Mouse (Mus musculus): ENCODE data around the gene Kncn. TPM values are rescaled to one million over a fixed set of nuclear protein-coding genes. Genes with fewer than 3 reads are reported as not detected.

Gene Kncn
- polyA plus RNA-seq, 1 experiment from 2014 or later: 0.45 TPM

DNA sequence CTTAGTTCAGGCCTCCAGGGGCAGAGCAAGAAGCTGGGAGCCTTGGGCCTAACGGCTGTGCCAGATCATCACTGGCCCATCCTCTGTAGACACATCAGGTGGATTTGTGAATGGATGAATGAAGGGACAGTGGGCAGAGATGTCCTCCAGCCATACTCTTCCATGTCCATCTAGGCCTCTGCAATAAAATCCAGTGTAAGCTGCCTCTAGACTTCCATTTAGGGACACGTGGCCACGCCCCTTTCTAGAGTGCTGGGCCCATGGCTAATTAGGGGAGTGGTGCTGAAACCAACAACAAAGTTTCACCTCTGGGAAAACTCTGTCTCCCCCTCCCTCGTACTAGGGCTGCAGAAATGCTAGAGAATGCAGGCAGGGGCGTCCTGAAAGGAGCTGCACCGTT, 5.9 kb downstream of the Kncn start:
- peak overlapping the region; percentile 24; the same call in 1 of the 2 replicates for H3K9ac ChIP-seq (ENCODE audit: low read depth, low read length)
- H3K27me3 ChIP-seq (replicated peaks; ENCODE audit: control insufficient read depth, insufficient read depth, low read length): peaks cover 13% of the 10 kb centered on the region; the same call in 1 of the 2 replicates
- no peaks in the 10 kb centered on the region for H3K36me3 ChIP-seq (ENCODE audit: control insufficient read depth, insufficient read depth, low read length)
- no peak overlapping the region for H3K27ac ChIP-seq (ENCODE audit: low read depth, low read length)
- H3K9me3 ChIP-seq (ENCODE audit: control insufficient read depth, low read length): no peaks in the 10 kb centered on the region
- peak overlapping the region; percentile 60 for H3K4me2 ChIP-seq (ENCODE audit: low read length)
- no peak for ATAC-seq
- peak overlapping the region; percentile 37 for H3K4me3 ChIP-seq (ENCODE audit: low read length)
- 14% methylated on average over 6 of the region's 6 CpGs for WGBS
- H3K4me1 ChIP-seq (ENCODE audit: control insufficient read depth, insufficient read depth, low read depth, low read length): peaks cover 11% of the 10 kb centered on the region; the same call in 1 of the 2 replicates

DNA sequence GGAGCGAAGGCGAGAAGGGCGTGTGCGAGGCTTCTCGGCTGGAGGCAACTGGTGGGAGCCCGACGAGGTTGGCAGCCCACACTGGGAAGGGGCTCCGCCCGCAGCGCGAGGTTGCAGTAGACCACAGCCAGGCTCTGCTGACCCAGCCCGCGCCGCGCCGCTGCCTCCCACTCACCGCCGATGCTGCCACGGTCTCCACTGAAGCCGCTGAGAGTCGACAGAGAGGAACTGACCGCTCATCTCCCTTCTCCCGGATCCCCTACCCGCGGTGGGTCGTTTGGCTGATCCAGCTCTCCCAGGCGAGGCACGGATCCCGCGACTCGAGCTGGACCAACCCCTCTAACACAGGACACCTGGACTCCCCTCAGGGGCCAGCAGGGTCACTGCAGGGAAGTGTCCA, 6.4 kb downstream of the Kncn start, which contains the start of gene 6430628N08Rik:
6430628N08Rik (plus strand) TSS at position 113 of the 400 bp plus-strand sequence.
- Histone ChIP-seq H3K27me3 (replicated peaks; ENCODE audit: control insufficient read depth, insufficient read depth, low read length) (peaks cover 13% of the 10 kb centered on the region; the same call in 1 of the 2 replicates), H3K9me3 (ENCODE audit: control insufficient read depth, low read length) (no peaks in the 10 kb centered on the region), H3K4me1 (ENCODE audit: control insufficient read depth, insufficient read depth, low read depth, low read length) (peaks cover 11% of the 10 kb centered on the region; the same call in 1 of the 2 replicates), H3K27ac (ENCODE audit: low read depth, low read length) (no peak within 1 kb of the TSS), H3K4me3 (ENCODE audit: low read length) (peak within 1 kb of the TSS; percentile 37), H3K9ac (ENCODE audit: low read depth, low read length) (peak within 1 kb of the TSS; percentile 24; the same call in 1 of the 2 replicates), H3K4me2 (ENCODE audit: low read length) (peak within 1 kb of the TSS; percentile 60), H3K36me3 (ENCODE audit: control insufficient read depth, insufficient read depth, low read length) (no peaks in the 10 kb centered on the region)
- WGBS: 2% methylated on average over 30 of the region's 31 CpGs
- ATAC-seq: no peak

DNA sequence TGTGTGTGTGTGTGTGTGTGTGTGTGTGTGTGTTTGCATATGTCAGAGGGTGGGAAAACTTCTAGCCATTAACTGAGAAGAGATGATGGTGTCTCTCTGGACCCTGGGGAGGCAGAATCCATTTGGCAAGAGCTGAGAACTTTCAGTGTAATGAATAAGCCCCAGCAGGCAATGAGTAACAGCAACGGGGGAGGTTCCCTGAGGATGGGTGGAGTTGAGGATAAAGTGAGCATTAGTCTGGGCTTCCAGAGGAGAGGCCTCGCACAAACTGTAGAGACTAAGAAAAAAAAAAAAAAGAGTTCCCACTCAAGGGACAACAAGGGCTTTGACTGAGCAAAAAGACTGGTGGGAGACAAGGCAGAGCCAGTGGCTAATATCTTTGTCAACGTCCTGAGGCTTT, 10.1 kb downstream of the Kncn start:
- Histone ChIP-seq H3K27ac (ENCODE audit: low read depth, low read length) (no peak overlapping the region), H3K36me3 (ENCODE audit: control insufficient read depth, insufficient read depth, low read length) (no peaks in the 10 kb centered on the region), H3K4me3 (ENCODE audit: low read length) (no peak overlapping the region), H3K9ac (ENCODE audit: low read depth, low read length) (no peak overlapping the region), H3K4me1 (ENCODE audit: control insufficient read depth, insufficient read depth, low read depth, low read length) (peaks cover 12% of the 10 kb centered on the region), H3K27me3 (replicated peaks; ENCODE audit: control insufficient read depth, insufficient read depth, low read length) (peaks cover 37% of the 10 kb centered on the region), H3K9me3 (ENCODE audit: control insufficient read depth, low read length) (no peaks in the 10 kb centered on the region), H3K4me2 (ENCODE audit: low read length) (no peak overlapping the region)
- no peak for ATAC-seq
- 15% methylated on average over 3 of the region's 3 CpGs for WGBS

DNA sequence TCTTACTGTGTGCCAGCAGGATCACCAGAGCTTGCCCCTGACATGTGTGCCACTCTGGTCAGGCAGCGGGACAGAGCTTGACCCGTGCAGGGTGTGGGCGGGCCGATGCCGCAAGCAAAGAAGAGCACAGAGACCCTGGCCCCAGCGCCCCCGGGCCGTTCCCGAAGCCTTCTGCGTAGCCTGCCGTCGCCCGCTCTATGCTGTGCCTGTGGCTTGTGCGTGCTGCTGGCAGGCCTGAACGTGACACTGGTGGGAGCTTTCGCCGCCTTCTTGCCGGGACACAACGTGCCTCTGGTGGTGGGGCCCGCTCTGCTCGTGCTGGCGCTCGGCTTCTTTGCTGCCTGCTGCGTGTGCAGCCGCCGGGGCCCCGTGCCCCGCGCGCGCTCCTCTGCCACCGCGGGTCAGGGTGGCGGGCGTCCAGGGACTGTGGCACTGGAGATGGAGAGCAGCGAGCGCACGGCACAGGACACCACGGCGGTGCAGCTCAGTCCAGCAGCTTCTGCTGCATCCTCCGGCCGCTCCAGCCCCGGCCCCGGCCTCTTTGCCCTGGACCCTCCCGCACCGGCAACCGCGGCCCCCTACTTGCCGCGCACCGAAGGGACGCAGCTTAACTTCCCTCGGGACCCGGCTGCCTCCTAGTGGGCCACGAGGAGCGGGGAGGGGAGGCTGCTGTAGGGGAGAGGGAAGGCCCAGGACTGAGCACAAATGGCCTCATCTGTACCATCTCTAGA, 13.9 kb downstream of the Kncn start:
- Histone ChIP-seq H3K4me1 (ENCODE audit: control insufficient read depth, insufficient read depth, low read depth, low read length) (peaks cover 8% of the 10 kb centered on the region), H3K36me3 (ENCODE audit: control insufficient read depth, insufficient read depth, low read length) (no peaks in the 10 kb centered on the region), H3K9me3 (ENCODE audit: control insufficient read depth, low read length) (no peaks in the 10 kb centered on the region), H3K9ac (ENCODE audit: low read depth, low read length) (peak overlapping the region; percentile 61), H3K27me3 (replicated peaks; ENCODE audit: control insufficient read depth, insufficient read depth, low read length) (peaks cover 43% of the 10 kb centered on the region), H3K4me2 (ENCODE audit: low read length) (peak overlapping the region; percentile 95), H3K4me3 (ENCODE audit: low read length) (peak overlapping the region; percentile 46), H3K27ac (ENCODE audit: low read depth, low read length) (no peak overlapping the region)
- peak; percentile 63 for ATAC-seq
- under 1% methylated on average over 48 of the region's 56 CpGs for WGBS

DNA sequence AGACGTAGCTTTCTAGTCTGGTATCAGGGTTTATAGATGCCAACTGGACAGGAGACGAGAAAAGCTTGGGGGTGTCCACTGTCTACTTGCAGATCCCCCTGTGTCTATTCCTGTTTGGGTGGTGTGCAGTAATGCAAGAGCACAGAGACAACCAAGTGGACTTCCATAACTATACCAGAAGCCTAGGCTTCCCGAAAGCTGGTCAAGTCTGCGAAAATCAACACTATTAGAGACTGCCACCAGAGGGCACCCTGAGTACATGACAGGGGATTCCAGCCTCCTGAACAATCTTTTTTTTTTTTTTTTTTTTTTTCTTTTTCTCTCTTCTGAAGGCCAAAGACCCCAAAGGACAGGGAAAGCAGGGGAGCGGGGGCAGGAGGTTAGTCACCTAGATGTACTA, 18.6 kb downstream of the Kncn start:
- no peaks in the 10 kb centered on the region for H3K9me3 ChIP-seq (ENCODE audit: control insufficient read depth, low read length)
- H3K27me3 ChIP-seq (replicated peaks; ENCODE audit: control insufficient read depth, insufficient read depth, low read length): peaks cover 45% of the 10 kb centered on the region
- peak; percentile 12; the same call in 1 of the 2 replicates for ATAC-seq
- H3K4me2 ChIP-seq (ENCODE audit: low read length): no peak overlapping the region
- H3K27ac ChIP-seq (ENCODE audit: low read depth, low read length): no peak overlapping the region
- H3K9ac ChIP-seq (ENCODE audit: low read depth, low read length): no peak overlapping the region
- WGBS: 22% methylated on average over 5 of the region's 5 CpGs
- H3K36me3 ChIP-seq (ENCODE audit: control insufficient read depth, insufficient read depth, low read length): no peaks in the 10 kb centered on the region
- no peak overlapping the region for H3K4me3 ChIP-seq (ENCODE audit: low read length)
- H3K4me1 ChIP-seq (ENCODE audit: control insufficient read depth, insufficient read depth, low read depth, low read length): peaks cover 13% of the 10 kb centered on the region

DNA sequence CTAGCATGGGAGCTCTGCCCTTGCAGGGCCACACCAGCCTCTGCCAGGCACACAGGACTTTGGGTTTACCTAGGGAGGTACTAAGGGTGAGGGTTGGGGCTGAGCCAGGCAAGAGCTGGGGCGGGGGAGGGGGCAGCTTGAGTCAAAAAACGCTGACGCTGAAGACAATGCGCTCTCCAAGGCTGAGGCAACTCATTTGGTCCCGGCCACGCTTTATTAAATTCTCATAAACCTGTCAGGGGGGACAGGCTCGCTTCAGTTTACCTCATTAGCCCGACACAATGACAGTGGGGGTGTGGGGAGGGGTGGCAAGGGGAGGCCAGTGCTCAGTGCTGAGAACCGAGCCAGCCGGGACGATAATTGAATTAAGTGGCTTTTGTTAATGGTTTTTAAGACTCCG, 20.2 kb downstream of the Kncn start:
- ATAC-seq: no peak
- Histone ChIP-seq H3K36me3 (ENCODE audit: control insufficient read depth, insufficient read depth, low read length) (no peaks in the 10 kb centered on the region), H3K4me1 (ENCODE audit: control insufficient read depth, insufficient read depth, low read depth, low read length) (peaks cover 6% of the 10 kb centered on the region), H3K27me3 (replicated peaks; ENCODE audit: control insufficient read depth, insufficient read depth, low read length) (peaks cover 30% of the 10 kb centered on the region), H3K9ac (ENCODE audit: low read depth, low read length) (no peak overlapping the region), H3K4me2 (ENCODE audit: low read length) (no peak overlapping the region), H3K9me3 (ENCODE audit: control insufficient read depth, low read length) (no peaks in the 10 kb centered on the region), H3K27ac (ENCODE audit: low read depth, low read length) (no peak overlapping the region), H3K4me3 (ENCODE audit: low read length) (no peak overlapping the region)
- 6% methylated on average over 12 of the region's 12 CpGs for WGBS

DNA sequence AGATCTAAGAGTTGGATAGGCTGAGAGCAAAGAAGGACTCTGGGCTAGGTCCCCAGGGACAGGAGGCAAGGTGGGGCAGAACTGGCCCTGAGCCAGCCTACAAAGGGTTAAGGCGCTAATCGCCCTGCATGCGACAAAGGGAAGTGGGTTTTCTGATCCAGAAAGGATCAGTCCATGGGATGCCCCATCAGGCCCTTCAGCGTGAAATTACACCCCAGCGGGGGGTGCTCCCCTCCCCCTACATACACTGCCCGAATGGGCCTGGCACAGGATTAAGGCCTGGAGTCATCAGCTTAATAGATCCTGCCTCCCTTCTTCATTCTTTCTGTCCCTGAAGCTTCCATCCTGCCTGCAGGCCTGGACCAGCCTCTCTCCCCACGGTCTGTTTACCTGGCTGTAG, 21.5 kb downstream of the Kncn start:
- Histone ChIP-seq H3K9ac (ENCODE audit: low read depth, low read length) (no peak overlapping the region), H3K9me3 (ENCODE audit: control insufficient read depth, low read length) (no peaks in the 10 kb centered on the region), H3K4me2 (ENCODE audit: low read length) (no peak overlapping the region), H3K27ac (ENCODE audit: low read depth, low read length) (no peak overlapping the region), H3K27me3 (replicated peaks; ENCODE audit: control insufficient read depth, insufficient read depth, low read length) (peaks cover 25% of the 10 kb centered on the region), H3K36me3 (ENCODE audit: control insufficient read depth, insufficient read depth, low read length) (no peaks in the 10 kb centered on the region), H3K4me3 (ENCODE audit: low read length) (no peak overlapping the region), H3K4me1 (ENCODE audit: control insufficient read depth, insufficient read depth, low read depth, low read length) (peaks cover 6% of the 10 kb centered on the region)
- WGBS: 6% methylated on average over 5 of the region's 7 CpGs
- no peak for ATAC-seq

DNA sequence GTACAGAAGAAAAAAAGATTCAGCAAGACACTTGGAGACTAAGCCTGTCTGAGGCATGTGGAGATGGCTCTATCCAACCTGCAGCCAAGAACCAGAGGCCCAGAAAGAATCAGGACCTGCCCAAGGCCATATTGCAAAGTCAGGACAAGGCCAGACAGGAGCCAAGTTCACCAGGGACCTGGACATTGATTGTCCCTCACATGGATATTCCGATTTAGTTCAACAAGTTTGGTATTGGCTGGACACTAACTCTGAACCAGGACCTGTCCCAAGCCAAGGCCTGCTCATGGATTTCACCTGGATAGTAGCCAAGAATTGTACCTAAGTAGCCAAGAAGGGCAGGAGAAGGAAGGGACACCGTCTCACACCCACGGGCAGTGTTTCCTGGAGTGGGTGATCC, 22.6 kb downstream of the Kncn start:
- H3K27me3 ChIP-seq (replicated peaks; ENCODE audit: control insufficient read depth, insufficient read depth, low read length): peaks cover 26% of the 10 kb centered on the region
- peaks cover 6% of the 10 kb centered on the region for H3K4me1 ChIP-seq (ENCODE audit: control insufficient read depth, insufficient read depth, low read depth, low read length)
- H3K4me3 ChIP-seq (ENCODE audit: low read length): no peak overlapping the region
- H3K9me3 ChIP-seq (ENCODE audit: control insufficient read depth, low read length): no peaks in the 10 kb centered on the region
- 90% methylated on average over 3 of the region's 3 CpGs for WGBS
- H3K36me3 ChIP-seq (ENCODE audit: control insufficient read depth, insufficient read depth, low read length): no peaks in the 10 kb centered on the region
- no peak overlapping the region for H3K27ac ChIP-seq (ENCODE audit: low read depth, low read length)
- H3K9ac ChIP-seq (ENCODE audit: low read depth, low read length): no peak overlapping the region
- no peak for ATAC-seq
- no peak overlapping the region for H3K4me2 ChIP-seq (ENCODE audit: low read length)

DNA sequence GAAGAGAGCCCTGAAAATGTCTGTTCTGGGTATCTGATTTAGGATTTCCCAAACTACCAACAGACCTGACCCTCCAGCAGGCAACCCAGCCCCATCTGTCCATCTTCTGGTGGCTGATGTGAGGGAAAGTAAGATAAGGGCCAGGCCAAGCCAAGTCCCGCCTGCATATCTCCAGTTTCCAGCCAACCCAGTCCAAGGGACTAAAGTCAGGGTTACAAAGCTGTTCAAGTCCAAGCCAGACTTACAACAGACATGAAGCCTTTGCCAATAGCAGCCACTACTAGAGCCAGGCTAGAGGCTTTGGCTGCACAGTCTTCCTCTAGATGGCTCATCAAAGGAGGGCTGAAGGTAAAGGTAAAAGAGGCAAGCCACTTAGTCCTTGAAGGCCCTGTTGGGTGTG, 23.8 kb downstream of the Kncn start:
- Histone ChIP-seq H3K4me3 (ENCODE audit: low read length) (no peak overlapping the region), H3K4me2 (ENCODE audit: low read length) (no peak overlapping the region), H3K27me3 (replicated peaks; ENCODE audit: control insufficient read depth, insufficient read depth, low read length) (peaks cover 21% of the 10 kb centered on the region), H3K27ac (ENCODE audit: low read depth, low read length) (no peak overlapping the region), H3K9me3 (ENCODE audit: control insufficient read depth, low read length) (no peaks in the 10 kb centered on the region), H3K4me1 (ENCODE audit: control insufficient read depth, insufficient read depth, low read depth, low read length) (peaks cover 6% of the 10 kb centered on the region), H3K36me3 (ENCODE audit: control insufficient read depth, insufficient read depth, low read length) (no peaks in the 10 kb centered on the region), H3K9ac (ENCODE audit: low read depth, low read length) (no peak overlapping the region)
- ATAC-seq: no peak
- 87% methylated on average over 1 of the region's 1 CpGs for WGBS

Data from hindbrain, embryonic 16.5 days (tissue).